Mouse (Mus musculus) hindbrain, embryonic 10.5 days (tissue): Measurements from ENCODE around the gene Med18. TPM values are rescaled to one million over a fixed set of nuclear protein-coding genes. Genes with fewer than 3 reads are reported as not detected.
"Not testable (repeated sequence)": the region's sequence is repeated elsewhere in the genome, so short reads cannot be mapped to it uniquely, and the experiment has no call there.

Experiments used
- DNase-seq: peaks from one replicate; pipeline ENCODE4 v3.0.0-alpha.2; 2017; ENCODE audit warnings: low spot score
- H3K27ac ChIP-seq: fragments of 300-500 bp; sonication (generic); 2 replicates; pipeline ENCODE4 v1.5.1; 2016; ENCODE audit warnings: mild to moderate bottlenecking, moderate library complexity
- H3K27me3 ChIP-seq: fragments of 300-500 bp; sonication (generic); 2 replicates; pipeline ENCODE4 v1.6.1; 2016; ENCODE audit warnings: mild to moderate bottlenecking; ENCODE audit not compliant: poor library complexity, insufficient read depth, severe bottlenecking
- H3K36me3 ChIP-seq: fragments of 300-500 bp; sonication (generic); 2 replicates; pipeline ENCODE4 v1.6.1; 2016; ENCODE audit warnings: mild to moderate bottlenecking, moderate library complexity
- H3K4me1 ChIP-seq: fragments of 300-500 bp; sonication (generic); replicated peaks from 2 replicates; pipeline ENCODE4 v1.6.1; 2016; ENCODE audit warnings: mild to moderate bottlenecking
- H3K4me3 ChIP-seq: fragments of 300-500 bp; sonication (generic); 2 replicates; pipeline ENCODE4 v1.5.1; 2016; ENCODE audit warnings: mild to moderate bottlenecking, moderate library complexity
- H3K9me3 ChIP-seq: fragments of 300-500 bp; sonication (generic); 2 replicates; pipeline ENCODE4 v1.6.1; 2016; ENCODE audit warnings: mild to moderate bottlenecking, moderate library complexity
- WGBS: fragments of 180-500 bp; shearing (Covaris S2); methylation state at CpG from one replicate; pipeline ENCODE4 v1.1.7; 2016; 5-methylcytosine and 5-hydroxymethylcytosine counted together
- polyA plus RNA-seq: library from polyadenylated mRNA; unstranded; fragments of >200 nt; fragmentation: Nextera tagmentation; extraction: Ambion mirVana; gene quantifications from 2 replicates; pipeline ENCODE4 v1.2.1, GENCODE M21; 2016

The Med18 gene
- polyA plus RNA-seq, 1 experiment from 2014 or later, result 29.0 TPM

- H3K4me3 ChIP-seq, result no peak overlapping the region
- H3K4me1 ChIP-seq, result peaks cover 11% of the 10 kb centered on the region
- no peak overlapping the region for H3K27ac ChIP-seq
- 82% methylated on average over 10 of the region's 10 CpGs for WGBS
- H3K27me3 ChIP-seq, result no peaks in the 10 kb centered on the region
- no peaks in the 10 kb centered on the region for H3K9me3 ChIP-seq
- peaks cover 54% of the 10 kb centered on the region for H3K36me3 ChIP-seq
- DNase-seq, result no peak
Measured at GRCm38 (mm10) chr4:132492178-132493060, 28.7 kb upstream of the Med18 start.

DNA sequence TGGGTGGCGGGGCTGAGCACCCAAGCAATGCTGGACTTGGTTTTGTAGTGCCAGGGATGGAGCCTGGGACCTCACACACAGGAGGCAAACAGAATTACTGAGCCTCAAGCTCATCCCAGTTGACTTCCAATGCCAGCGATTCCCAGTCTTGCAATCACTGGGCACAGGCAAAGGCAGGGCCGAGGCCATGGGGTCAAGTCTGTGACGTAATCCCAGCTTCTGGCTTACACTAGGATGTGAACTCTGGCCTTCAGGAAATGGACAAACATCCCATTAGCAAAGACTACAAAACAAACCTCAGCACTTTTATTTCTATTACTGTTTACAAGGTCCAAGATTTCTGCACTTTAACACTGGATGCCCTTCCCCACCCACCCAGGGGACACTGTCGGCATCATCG, 28.0 kb upstream of the Med18 start:
- Histone ChIP-seq H3K27ac (0 out of 2 replicates have a peak overlapping the region, but pooled peaks have one; percentile 30), H3K4me3 (no peak overlapping the region), H3K36me3 (peaks cover 47% of the 10 kb centered on the region), H3K9me3 (no peaks in the 10 kb centered on the region), H3K27me3 (no peaks in the 10 kb centered on the region), H3K4me1 (peaks cover 11% of the 10 kb centered on the region)
- WGBS, result 88% methylated on average over 6 of the region's 6 CpGs
- no peak for DNase-seq

DNA sequence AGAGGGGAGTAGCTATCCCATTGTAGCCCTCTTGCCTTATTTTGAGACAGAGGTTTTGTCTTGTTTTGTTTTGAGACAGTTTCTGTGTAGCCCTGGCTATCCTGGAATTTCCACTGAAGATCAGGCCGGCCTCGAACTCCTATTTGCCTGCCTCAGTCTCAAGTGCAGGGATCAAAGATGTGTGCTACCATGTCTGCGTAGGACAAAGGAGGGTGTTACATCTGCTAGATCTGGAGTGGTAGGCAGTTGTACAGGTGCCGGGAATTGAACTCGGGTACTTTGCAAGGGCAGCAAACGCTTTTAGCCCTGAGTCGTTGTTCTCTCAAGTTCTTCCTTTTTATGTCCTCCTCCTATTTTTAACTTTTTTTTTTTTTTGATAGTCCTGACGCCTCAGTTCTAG, 27.3 kb upstream of the Med18 start:
- no peak overlapping the region for H3K27ac ChIP-seq
- no peak for DNase-seq
- H3K4me3 ChIP-seq, result no peak overlapping the region
- 93% methylated on average over 8 of the region's 8 CpGs for WGBS
- peaks cover 11% of the 10 kb centered on the region for H3K4me1 ChIP-seq
- H3K36me3 ChIP-seq, result peaks cover 41% of the 10 kb centered on the region
- no peaks in the 10 kb centered on the region for H3K9me3 ChIP-seq
- no peaks in the 10 kb centered on the region for H3K27me3 ChIP-seq

DNA sequence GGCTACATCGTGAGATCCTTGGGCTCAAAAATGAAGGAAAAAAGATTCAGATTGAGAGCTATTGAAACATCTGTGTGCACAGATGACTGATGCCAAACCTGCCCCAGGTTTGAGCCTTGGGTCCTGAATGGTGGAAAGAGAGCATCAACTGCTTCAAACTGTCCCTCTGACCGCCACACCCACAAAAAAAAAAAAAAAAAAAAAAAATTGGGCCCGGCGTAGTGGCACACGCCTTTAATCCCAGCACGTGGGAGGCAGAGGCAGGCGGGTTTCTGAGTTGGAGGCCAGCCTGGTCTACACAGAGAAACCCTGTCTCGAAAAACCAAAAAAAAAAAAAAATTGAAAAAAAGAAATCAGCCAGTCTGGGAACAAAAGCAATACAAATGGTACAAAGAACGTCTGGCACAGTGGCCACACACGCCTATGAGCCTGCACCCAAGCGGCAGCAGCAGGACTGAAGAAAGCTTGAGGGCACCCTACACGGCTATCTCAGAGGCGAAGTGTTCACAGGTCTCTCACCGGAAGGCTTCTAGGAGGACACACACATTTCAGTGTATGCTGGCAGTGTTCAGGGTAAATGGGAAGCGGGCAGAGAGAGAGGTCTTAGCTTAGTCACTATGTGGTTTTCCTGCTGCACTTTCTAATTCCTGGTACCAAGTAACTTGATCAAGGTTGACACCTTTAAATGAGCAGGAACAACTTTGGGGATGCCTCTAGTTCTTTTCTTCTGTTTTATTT, 26.7 kb upstream of the Med18 start:
- DNase-seq, result no peak
- WGBS, result 92% methylated on average over 15 of the region's 15 CpGs

DNA sequence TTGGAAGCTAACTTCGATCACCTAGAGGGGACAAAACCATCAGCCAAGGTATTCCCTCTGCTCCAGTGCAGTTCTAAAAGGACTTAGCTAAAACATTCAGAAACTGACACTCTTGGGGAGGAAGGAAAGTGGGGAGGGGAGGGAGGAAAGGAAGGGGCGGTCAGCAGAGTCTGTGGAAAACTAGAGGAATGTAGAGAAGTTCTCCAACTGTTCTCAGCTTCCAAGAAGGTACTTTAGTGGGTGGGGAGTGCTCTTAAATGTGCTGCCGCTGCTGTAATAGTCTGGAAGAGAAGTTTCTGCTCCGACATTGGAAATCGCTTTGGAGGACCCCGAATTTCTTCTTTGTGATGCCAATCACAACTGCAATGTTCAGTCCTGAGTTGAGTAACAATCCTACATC, 25.3 kb upstream of the Med18 start:
- Histone ChIP-seq H3K27ac (no peak overlapping the region), H3K27me3 (no peaks in the 10 kb centered on the region), H3K4me1 (peaks cover 11% of the 10 kb centered on the region), H3K4me3 (no peak overlapping the region), H3K9me3 (no peaks in the 10 kb centered on the region), H3K36me3 (peaks cover 21% of the 10 kb centered on the region)
- 85% methylated on average over 6 of the region's 6 CpGs for WGBS
- DNase-seq, result no peak

More for the DNA sequence above, 26.7 kb upstream of the Med18 start:
- Histone ChIP-seq H3K4me1 (peaks cover 11% of the 10 kb centered on the region), H3K4me3 (no peak overlapping the region), H3K27me3 (no peaks in the 10 kb centered on the region), H3K9me3 (no peaks in the 10 kb centered on the region), H3K36me3 (peaks cover 34% of the 10 kb centered on the region), H3K27ac (no peak overlapping the region)

GRCm38 (mm10) chr4:132488521-132488920, 24.8 kb upstream of the Med18 start:
- H3K27me3 ChIP-seq, result no peaks in the 10 kb centered on the region
- H3K4me3 ChIP-seq, result no peak overlapping the region
- H3K27ac ChIP-seq, result no peak overlapping the region
- DNase-seq, result no peak
- H3K36me3 ChIP-seq, result peaks cover 17% of the 10 kb centered on the region
- no peaks in the 10 kb centered on the region for H3K9me3 ChIP-seq
- WGBS, result 93% methylated on average over 3 of the region's 3 CpGs
- peaks cover 11% of the 10 kb centered on the region for H3K4me1 ChIP-seq

DNA sequence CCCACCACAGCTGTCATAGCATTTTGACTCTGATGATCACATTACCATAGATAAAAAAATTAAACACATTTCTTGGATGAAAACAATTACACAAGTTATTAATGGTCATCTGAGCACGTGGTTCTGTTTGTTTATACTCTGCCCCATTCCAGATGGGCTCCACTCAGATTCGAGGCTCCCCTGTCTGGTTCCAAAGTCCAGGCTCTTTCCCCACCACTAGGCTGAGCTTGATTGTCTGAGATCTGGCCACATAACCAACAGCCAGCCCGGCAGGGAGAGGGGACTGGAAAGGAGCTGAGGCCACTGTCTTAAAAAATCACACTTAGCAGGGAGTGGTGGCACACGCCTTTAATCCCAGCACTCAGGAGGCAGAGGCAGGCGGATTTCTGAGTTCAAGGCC, 21.1 kb upstream of the Med18 start:
- Histone ChIP-seq H3K27ac (no peak overlapping the region), H3K9me3 (no peaks in the 10 kb centered on the region), H3K4me3 (no peak overlapping the region), H3K27me3 (no peaks in the 10 kb centered on the region), H3K4me1 (0 out of 2 replicates have a peak, but pooled peaks cover 4% of the 10 kb centered on the region), H3K36me3 (no peaks in the 10 kb centered on the region)
- DNase-seq, result no peak
- WGBS, result 75% methylated on average over 5 of the region's 5 CpGs

DNA sequence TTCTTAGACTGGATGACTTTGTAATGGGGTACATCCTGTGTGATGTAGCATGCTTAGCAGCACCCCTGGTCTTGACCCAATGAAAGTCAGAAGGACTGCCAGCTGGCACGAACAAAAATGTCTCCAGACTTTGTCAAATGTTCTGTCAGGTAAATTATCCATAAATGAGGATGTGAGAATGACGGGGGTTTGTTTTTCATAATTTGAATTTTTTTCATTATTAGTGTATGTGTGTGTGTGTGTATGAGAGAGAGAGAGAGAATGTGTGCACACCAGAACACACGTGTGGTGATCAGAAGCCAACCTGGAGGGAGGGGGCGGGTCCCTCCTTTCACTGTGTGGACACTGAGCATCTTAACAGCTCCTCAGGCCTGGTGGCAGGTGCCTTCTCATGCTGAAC, 20.5 kb upstream of the Med18 start:
- H3K4me1 ChIP-seq, result 0 out of 2 replicates have a peak, but pooled peaks cover 4% of the 10 kb centered on the region
- WGBS, result 82% methylated on average over 4 of the region's 4 CpGs
- H3K27ac ChIP-seq, result no peak overlapping the region
- H3K9me3 ChIP-seq, result no peaks in the 10 kb centered on the region
- H3K27me3 ChIP-seq, result no peaks in the 10 kb centered on the region
- no peaks in the 10 kb centered on the region for H3K36me3 ChIP-seq
- H3K4me3 ChIP-seq, result no peak overlapping the region
- no peak for DNase-seq

GRCm38 (mm10) chr4:132482956-132483608, 19.4 kb upstream of the Med18 start:
- no peak for DNase-seq
- Histone ChIP-seq H3K27me3 (no peaks in the 10 kb centered on the region), H3K27ac (no peak overlapping the region), H3K4me1 (0 out of 2 replicates have a peak, but pooled peaks cover 4% of the 10 kb centered on the region), H3K9me3 (no peaks in the 10 kb centered on the region), H3K4me3 (no peak overlapping the region), H3K36me3 (no peaks in the 10 kb centered on the region)
- WGBS, result 80% methylated on average over 13 of the region's 13 CpGs

DNA sequence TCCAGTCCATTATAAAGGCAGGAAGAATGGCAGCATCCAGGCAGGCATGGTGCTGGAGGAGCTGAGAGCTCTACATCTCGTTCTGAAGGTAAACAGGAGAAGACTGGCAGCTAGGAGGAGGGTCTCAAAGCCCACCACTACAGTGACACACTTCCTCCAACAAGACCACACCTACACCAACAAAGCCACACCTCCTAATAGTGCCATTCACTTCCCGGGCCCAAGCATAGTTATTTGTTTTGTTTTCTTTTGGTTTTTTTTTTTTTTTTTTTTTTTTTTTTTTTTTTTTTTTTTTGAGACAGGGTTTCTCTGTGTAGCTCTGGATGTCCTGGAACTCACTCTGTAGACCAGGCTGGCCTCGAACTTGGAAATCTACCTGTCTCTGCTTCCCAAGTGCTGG, 18.4 kb upstream of the Med18 start:
- H3K9me3 ChIP-seq, H3K36me3 ChIP-seq, DNase-seq, H3K27me3 ChIP-seq, H3K4me3 ChIP-seq, H3K27ac ChIP-seq, H3K4me1 ChIP-seq: not testable (repeated sequence)
- WGBS, result 73% methylated on average over 3 of the region's 3 CpGs

DNA sequence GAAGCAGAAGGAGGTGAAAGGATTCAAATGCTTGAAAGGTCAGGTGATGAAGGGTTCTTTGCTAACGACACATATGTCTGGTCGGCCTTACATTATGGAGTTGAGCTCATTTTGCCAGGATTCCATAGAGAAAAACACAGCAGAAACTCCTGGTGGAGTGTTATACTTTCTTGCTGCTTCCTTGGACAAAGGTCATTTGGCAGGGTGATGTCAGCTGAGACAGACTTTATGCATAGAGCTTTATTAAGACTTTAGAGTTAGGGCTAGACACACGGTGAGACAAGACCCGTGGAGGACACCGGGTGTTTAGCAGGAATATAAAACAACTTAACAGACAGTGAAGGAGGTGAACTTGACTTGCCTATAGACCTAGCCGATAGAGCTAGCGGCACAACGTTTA, 14.1 kb upstream of the Med18 start:
- Histone ChIP-seq H3K4me3 (no peak overlapping the region), H3K4me1 (no peaks in the 10 kb centered on the region), H3K27me3 (no peaks in the 10 kb centered on the region), H3K36me3 (no peaks in the 10 kb centered on the region), H3K27ac (no peak overlapping the region), H3K9me3 (no peaks in the 10 kb centered on the region)
- 94% methylated on average over 8 of the region's 8 CpGs for WGBS
- DNase-seq, result no peak

DNA sequence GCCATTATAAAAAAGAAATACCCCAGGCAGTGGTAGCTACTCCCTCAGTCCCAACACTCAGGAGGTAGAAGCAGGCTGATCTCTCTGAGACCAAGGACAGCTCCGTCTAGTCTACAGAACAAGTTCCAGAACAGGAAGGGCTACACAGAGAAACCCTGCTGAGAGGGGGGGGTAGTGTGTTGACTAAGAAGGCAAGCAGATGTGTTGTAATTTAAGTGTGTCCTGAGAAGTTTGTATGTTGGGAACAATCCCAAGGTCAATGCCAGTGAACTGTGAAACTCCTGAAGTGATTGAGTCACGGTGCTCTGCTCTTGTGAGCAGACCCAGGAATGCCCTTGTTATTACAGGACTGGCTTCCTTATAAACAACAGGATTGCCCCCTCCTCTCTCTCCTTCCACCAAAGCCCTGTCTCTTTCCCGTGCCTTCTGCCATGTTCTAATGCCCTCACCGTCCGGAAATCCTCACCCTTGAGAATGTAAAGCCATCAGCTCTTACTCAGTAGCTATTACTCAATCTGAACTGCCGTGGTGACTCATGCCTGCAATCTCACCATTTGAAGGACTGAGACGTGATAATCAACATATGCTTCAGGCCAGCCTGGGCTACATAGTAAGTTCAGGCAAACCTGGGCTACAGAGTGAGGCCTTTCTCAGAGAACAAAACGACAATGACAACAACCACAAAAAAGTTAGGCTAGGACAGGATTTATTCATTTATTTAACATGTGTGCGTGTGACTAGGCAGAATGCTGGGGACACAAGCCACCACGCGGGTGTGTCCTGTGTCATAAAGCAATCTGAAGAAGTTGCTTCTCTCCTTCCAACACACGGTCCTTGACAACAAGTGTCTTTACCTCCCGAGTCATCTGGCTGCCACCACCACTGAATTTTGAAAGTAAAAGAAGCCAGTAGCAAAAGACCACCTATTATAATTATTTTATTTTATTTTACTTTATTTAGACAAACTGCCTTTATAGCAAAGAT, 12.5 kb upstream of the Med18 start:
- H3K36me3 ChIP-seq, result no peaks in the 10 kb centered on the region
- no peak overlapping the region for H3K27ac ChIP-seq
- no peak overlapping the region for H3K4me3 ChIP-seq
- H3K4me1 ChIP-seq, result no peaks in the 10 kb centered on the region
- H3K27me3 ChIP-seq, result no peaks in the 10 kb centered on the region
- no peaks in the 10 kb centered on the region for H3K9me3 ChIP-seq
- 79% methylated on average over 13 of the region's 13 CpGs for WGBS
- DNase-seq, result no peak
